Mouse (Mus musculus): Measurements from ENCODE around the gene Anapc13. TPM values are rescaled to one million over a fixed set of nuclear protein-coding genes. Genes with fewer than 3 reads are reported as not detected.

Anapc13 gene
- polyA plus RNA-seq, 1 experiment from 2014 or later = 191 TPM

- Histone ChIP-seq H3K27me3 (ENCODE audit: insufficient read depth, poor library complexity, severe bottlenecking) (no peaks in the 10 kb centered on the region), H3K36me3 (peaks cover 71% of the 10 kb centered on the region), H3K27ac (no peak overlapping the region), H3K9me3 (no peaks in the 10 kb centered on the region), H3K4me3 (no peak overlapping the region), H3K4me1 (replicated peaks) (no peaks in the 10 kb centered on the region)
- 87% methylated on average over 9 of the region's 9 CpGs for WGBS
- no peak for DNase-seq (ENCODE audit: low spot score)
Observed at GRCm38 (mm10) chr9:102616267-102616666, 9.8 kb upstream of the Anapc13 start.

GRCm38 (mm10) chr9:102621385-102621784 lies 4.7 kb upstream of the Anapc13 start:
- no peak overlapping the region for H3K27ac ChIP-seq
- WGBS = 75% methylated on average over 5 of the region's 5 CpGs
- DNase-seq (ENCODE audit: low spot score) = no peak

GRCm38 (mm10) chr9:102622192-102622857 lies 3.8 kb upstream of the Anapc13 start:
- Histone ChIP-seq H3K9me3 (no peaks in the 10 kb centered on the region), H3K4me1 (replicated peaks) (peaks cover 11% of the 10 kb centered on the region), H3K4me3 (no peak overlapping the region), H3K27me3 (ENCODE audit: insufficient read depth, poor library complexity, severe bottlenecking) (no peaks in the 10 kb centered on the region), H3K27ac (no peak overlapping the region), H3K36me3 (peaks cover 19% of the 10 kb centered on the region)
- no peak for DNase-seq (ENCODE audit: low spot score)
- 35% methylated on average over 5 of the region's 5 CpGs for WGBS

More at GRCm38 (mm10) chr9:102621385-102621784, 4.7 kb upstream of the Anapc13 start:
- Histone ChIP-seq H3K36me3 (peaks cover 22% of the 10 kb centered on the region), H3K4me3 (no peak overlapping the region), H3K9me3 (no peaks in the 10 kb centered on the region), H3K4me1 (replicated peaks) (peaks cover 5% of the 10 kb centered on the region), H3K27me3 (ENCODE audit: insufficient read depth, poor library complexity, severe bottlenecking) (no peaks in the 10 kb centered on the region)

GRCm38 (mm10) chr9:102622876-102623275 lies 3.2 kb upstream of the Anapc13 start:
- Histone ChIP-seq H3K27ac (no peak overlapping the region), H3K4me1 (replicated peaks) (peaks cover 16% of the 10 kb centered on the region), H3K9me3 (no peaks in the 10 kb centered on the region), H3K36me3 (peaks cover 17% of the 10 kb centered on the region), H3K27me3 (ENCODE audit: insufficient read depth, poor library complexity, severe bottlenecking) (no peaks in the 10 kb centered on the region), H3K4me3 (no peak overlapping the region)
- WGBS = 86% methylated on average over 6 of the region's 6 CpGs
- DNase-seq (ENCODE audit: low spot score) = no peak

DNA sequence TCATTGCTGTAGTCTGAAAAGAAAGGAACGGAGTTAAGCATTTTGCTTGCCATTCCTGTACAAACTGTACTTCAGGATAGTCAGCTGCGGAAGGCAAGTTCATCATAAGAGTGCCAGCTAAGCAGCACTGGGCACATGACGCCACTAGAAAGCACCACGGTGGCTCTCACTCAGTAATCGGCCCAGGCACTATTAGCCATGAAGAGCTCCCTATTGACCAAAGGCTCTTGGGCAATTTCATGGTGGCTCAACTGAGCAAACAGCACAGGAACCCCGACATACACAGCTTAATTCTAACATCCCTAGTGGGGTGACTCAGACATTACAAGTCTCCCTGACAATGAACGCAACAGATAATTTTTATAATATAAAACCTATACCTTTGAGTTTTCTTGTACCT lies 2.5 kb upstream of the Anapc13 start:
- H3K27ac ChIP-seq = no peak overlapping the region
- DNase-seq (ENCODE audit: low spot score) = no peak
- H3K9me3 ChIP-seq = no peaks in the 10 kb centered on the region
- 90% methylated on average over 7 of the region's 7 CpGs for WGBS
- H3K4me3 ChIP-seq = no peak overlapping the region
- peaks cover 10% of the 10 kb centered on the region for H3K36me3 ChIP-seq
- H3K4me1 ChIP-seq (replicated peaks) = peaks cover 18% of the 10 kb centered on the region
- no peaks in the 10 kb centered on the region for H3K27me3 ChIP-seq (ENCODE audit: insufficient read depth, poor library complexity, severe bottlenecking)

DNA sequence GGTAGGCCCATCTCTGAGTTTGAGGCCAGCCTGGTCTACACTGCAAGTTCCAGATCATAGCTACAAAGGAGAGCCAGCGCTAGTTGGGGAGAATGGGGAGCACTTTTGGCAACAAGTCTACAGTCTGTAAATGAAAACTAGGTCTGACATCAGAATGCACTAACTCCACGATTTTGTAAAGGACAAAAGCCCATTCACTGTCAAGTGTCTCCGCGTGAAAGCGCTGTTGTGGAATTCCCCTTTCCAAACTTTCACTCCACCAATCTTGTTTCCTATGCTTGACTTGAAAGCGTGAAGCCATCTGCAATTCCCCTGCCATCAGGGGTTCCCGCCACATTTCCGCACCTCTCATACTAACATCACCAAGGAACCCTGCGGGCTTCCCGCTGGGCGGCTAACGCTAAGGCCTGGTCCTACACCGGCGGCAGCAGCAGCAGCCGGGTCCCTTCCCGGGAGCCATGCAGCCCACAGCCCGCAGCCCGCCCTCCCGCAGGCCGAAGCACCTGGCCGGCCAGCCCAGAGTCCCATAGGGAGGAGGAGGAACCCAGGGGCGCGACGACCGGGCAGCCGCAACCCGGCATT lies 604 bp upstream of the Anapc13 start:
- Histone ChIP-seq H3K36me3 (peaks cover 5% of the 10 kb centered on the region; the same call in 1 of the 2 replicates), H3K4me1 (replicated peaks) (peaks cover 18% of the 10 kb centered on the region), H3K27me3 (ENCODE audit: insufficient read depth, poor library complexity, severe bottlenecking) (no peaks in the 10 kb centered on the region), H3K9me3 (no peaks in the 10 kb centered on the region), H3K4me3 (peak overlapping the region; percentile 93), H3K27ac (peak overlapping the region; percentile 100)
- WGBS = 2% methylated on average over 27 of the region's 27 CpGs
- no peak for DNase-seq (ENCODE audit: low spot score)

- Histone ChIP-seq H3K27me3 (ENCODE audit: insufficient read depth, poor library complexity, severe bottlenecking) (no peaks in the 10 kb centered on the region), H3K36me3 (peaks cover 13% of the 10 kb centered on the region), H3K4me3 (peak overlapping the region; percentile 93), H3K4me1 (replicated peaks) (peaks cover 18% of the 10 kb centered on the region), H3K9me3 (no peaks in the 10 kb centered on the region), H3K27ac (peak overlapping the region; percentile 100)
- WGBS = under 1% methylated on average over 9 of the region's 9 CpGs
- no peak for DNase-seq (ENCODE audit: low spot score)
Observed at GRCm38 (mm10) chr9:102626839-102627225, 736 bp downstream of the Anapc13 start.

- no peaks in the 10 kb centered on the region for H3K9me3 ChIP-seq
- H3K27ac ChIP-seq = peak overlapping the region; percentile 100
- peaks cover 17% of the 10 kb centered on the region for H3K36me3 ChIP-seq
- WGBS = 93% methylated on average over 7 of the region's 7 CpGs
- peaks cover 18% of the 10 kb centered on the region for H3K4me1 ChIP-seq (replicated peaks)
- peak overlapping the region; percentile 93 for H3K4me3 ChIP-seq
- no peaks in the 10 kb centered on the region for H3K27me3 ChIP-seq (ENCODE audit: insufficient read depth, poor library complexity, severe bottlenecking)
- no peak for DNase-seq (ENCODE audit: low spot score)
Observed at GRCm38 (mm10) chr9:102627442-102627841, 1.3 kb downstream of the Anapc13 start.

DNA sequence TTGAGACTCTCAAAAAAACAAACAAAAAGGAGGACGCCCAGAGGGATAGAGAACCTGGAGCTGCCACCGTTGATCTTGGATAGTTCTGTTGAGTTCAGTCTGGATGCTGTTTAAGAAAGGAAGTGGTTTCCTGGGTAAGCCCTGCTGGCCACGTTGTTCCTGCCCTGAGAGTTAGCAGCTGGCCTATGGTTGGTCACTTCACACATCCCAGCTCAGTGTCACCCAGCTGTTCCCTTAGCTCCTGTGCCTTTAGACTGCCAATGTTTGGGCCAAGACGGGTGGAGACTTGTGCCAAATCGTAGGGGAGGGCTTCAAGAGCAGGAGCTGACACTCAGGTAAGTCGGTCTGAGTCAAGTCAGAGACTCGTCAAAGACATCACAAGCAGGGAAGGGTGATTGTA lies 3.0 kb downstream of the Anapc13 start:
- no peaks in the 10 kb centered on the region for H3K9me3 ChIP-seq
- no peaks in the 10 kb centered on the region for H3K27me3 ChIP-seq (ENCODE audit: insufficient read depth, poor library complexity, severe bottlenecking)
- H3K4me3 ChIP-seq = no peak overlapping the region
- peaks cover 23% of the 10 kb centered on the region for H3K36me3 ChIP-seq
- H3K27ac ChIP-seq = no peak overlapping the region
- 67% methylated on average over 7 of the region's 7 CpGs for WGBS
- peaks cover 18% of the 10 kb centered on the region for H3K4me1 ChIP-seq (replicated peaks)
- DNase-seq (ENCODE audit: low spot score) = no peak

- H3K9me3 ChIP-seq = no peaks in the 10 kb centered on the region
- H3K27ac ChIP-seq = no peak overlapping the region
- no peaks in the 10 kb centered on the region for H3K27me3 ChIP-seq (ENCODE audit: insufficient read depth, poor library complexity, severe bottlenecking)
- H3K4me1 ChIP-seq (replicated peaks) = peaks cover 14% of the 10 kb centered on the region
- no peak for DNase-seq (ENCODE audit: low spot score)
- no peak overlapping the region for H3K4me3 ChIP-seq
- WGBS = 71% methylated on average over 2 of the region's 2 CpGs
- peaks cover 34% of the 10 kb centered on the region for H3K36me3 ChIP-seq
Observed at GRCm38 (mm10) chr9:102631589-102632147, 5.6 kb downstream of the Anapc13 start.

- Histone ChIP-seq H3K27ac (no peak overlapping the region), H3K27me3 (ENCODE audit: insufficient read depth, poor library complexity, severe bottlenecking) (no peaks in the 10 kb centered on the region), H3K4me1 (replicated peaks) (peaks cover 15% of the 10 kb centered on the region), H3K4me3 (no peak overlapping the region), H3K9me3 (no peaks in the 10 kb centered on the region), H3K36me3 (peaks cover 34% of the 10 kb centered on the region)
- WGBS = 96% methylated on average over 4 of the region's 4 CpGs
- no peak for DNase-seq (ENCODE audit: low spot score)
Observed at GRCm38 (mm10) chr9:102632173-102632572, 6.1 kb downstream of the Anapc13 start.

DNA sequence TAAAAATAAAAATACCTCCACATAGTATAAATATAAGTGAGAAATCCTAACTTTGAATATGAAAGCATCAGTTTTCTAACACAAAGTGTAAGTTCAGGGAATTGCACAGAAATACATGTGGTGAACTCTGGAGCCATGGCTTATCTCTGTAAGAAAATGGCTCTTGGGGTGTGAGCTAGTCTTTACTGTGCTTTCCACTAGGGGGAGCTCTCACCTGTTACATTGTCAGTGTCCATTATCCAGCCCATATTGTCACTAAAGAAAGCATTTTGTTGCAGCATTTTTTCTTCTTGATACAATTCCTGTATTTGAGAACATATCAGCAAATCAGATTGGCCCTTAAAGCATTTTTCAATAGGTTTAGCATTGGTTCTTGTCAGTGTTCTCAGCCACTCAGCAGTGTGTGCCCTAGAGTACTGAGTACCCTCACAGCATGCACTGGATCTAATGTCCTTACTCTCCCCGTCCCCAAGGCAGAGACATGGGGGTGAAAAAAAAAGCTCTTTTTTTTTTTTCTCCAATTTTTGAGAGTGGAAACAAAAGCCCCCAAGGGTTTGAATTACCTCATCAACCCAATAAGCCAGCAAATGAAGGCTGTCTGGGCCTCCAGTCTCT lies 6.9 kb downstream of the Anapc13 start:
- 43% methylated on average over 1 of the region's 1 CpGs for WGBS
- Histone ChIP-seq H3K4me1 (replicated peaks) (peaks cover 12% of the 10 kb centered on the region), H3K36me3 (peaks cover 34% of the 10 kb centered on the region), H3K27ac (0 out of 2 replicates have a peak overlapping the region, but pooled peaks have one; percentile 59), H3K27me3 (ENCODE audit: insufficient read depth, poor library complexity, severe bottlenecking) (no peaks in the 10 kb centered on the region), H3K4me3 (no peak overlapping the region), H3K9me3 (no peaks in the 10 kb centered on the region)
- peak; percentile 39 for DNase-seq (ENCODE audit: low spot score)

GRCm38 (mm10) chr9:102634453-102634852 lies 8.4 kb downstream of the Anapc13 start:
- peaks cover 19% of the 10 kb centered on the region for H3K4me1 ChIP-seq (replicated peaks)
- H3K4me3 ChIP-seq = no peak overlapping the region
- peaks cover 34% of the 10 kb centered on the region for H3K36me3 ChIP-seq
- H3K27me3 ChIP-seq (ENCODE audit: insufficient read depth, poor library complexity, severe bottlenecking) = no peaks in the 10 kb centered on the region
- WGBS = 91% methylated on average over 8 of the region's 8 CpGs
- DNase-seq (ENCODE audit: low spot score) = no peak
- no peaks in the 10 kb centered on the region for H3K9me3 ChIP-seq
- no peak overlapping the region for H3K27ac ChIP-seq

All from hindbrain, embryonic 10.5 days (tissue).